Mouse (Mus musculus): ENCODE measurements around the gene Zfp652. TPM values are rescaled to one million over a fixed set of nuclear protein-coding genes. Genes with fewer than 3 reads are reported as not detected.
"Not testable (repeated sequence)": the region's sequence is repeated elsewhere in the genome, so short reads cannot be mapped to it uniquely, and the experiment has no call there.

Gene Zfp652
- total RNA-seq (2021), result 10 to 100 TPM; 49.2 to 53.4 TPM
- long read RNA-seq, experiment 1, partial matches to known transcripts, result 1 of 14 reads
- long read RNA-seq, experiment 1, other reads (novel, unspliced or antisense), result 13 of 14 reads
- long read RNA-seq, experiment 2, partial matches to known transcripts, result 0 of 13 reads
- long read RNA-seq, experiment 2, other reads (novel, unspliced or antisense), result 12 of 13 reads

- DNase-seq (ENCODE audit: low spot score in 2 of 2), result peak; percentile 64 to 74
Observed at GRCm38 (mm10) chr11:95712563-95713224, at the start of gene Zfp652. TSS of gene Zfp652 (plus strand) at chr11:95712673.

GRCm38 (mm10) chr11:95666529-95667149 is 45.8 kb upstream of the Zfp652 start, which contains the start of gene Phb:
TSS of gene Phb (plus strand) at chr11:95666957.
- DNase-seq (ENCODE audit: low spot score in 2 of 2), result peak; percentile 64 to 87

- no peak for DNase-seq (ENCODE audit: low spot score in 2 of 2)
Observed at GRCm38 (mm10) chr11:95667177-95667576, 45.3 kb upstream of the Zfp652 start.

GRCm38 (mm10) chr11:95668086-95668485 is 44.4 kb upstream of the Zfp652 start:
- DNase-seq (ENCODE audit: low spot score in 2 of 2), result not testable (repeated sequence)

- no peak for DNase-seq (ENCODE audit: low spot score in 2 of 2)
Observed at GRCm38 (mm10) chr11:95675498-95675897, 37.0 kb upstream of the Zfp652 start.

- DNase-seq (ENCODE audit: low spot score in 2 of 2), result peak; percentile 48 to 70
Observed at GRCm38 (mm10) chr11:95676307-95676706, 36.2 kb upstream of the Zfp652 start.

GRCm38 (mm10) chr11:95677925-95678701 is 34.4 kb upstream of the Zfp652 start:
- no peak for DNase-seq (ENCODE audit: low spot score in 2 of 2)

GRCm38 (mm10) chr11:95681995-95682601 is 30.4 kb upstream of the Zfp652 start:
- no peak for DNase-seq (ENCODE audit: low spot score in 2 of 2)

GRCm38 (mm10) chr11:95682946-95683345 is 29.5 kb upstream of the Zfp652 start:
- no peak for DNase-seq (ENCODE audit: low spot score in 2 of 2)

- DNase-seq (ENCODE audit: low spot score in 2 of 2), result peak; percentile 60 to 70
Observed at GRCm38 (mm10) chr11:95686031-95686430, 26.4 kb upstream of the Zfp652 start.

GRCm38 (mm10) chr11:95687084-95687656 is 25.3 kb upstream of the Zfp652 start:
- no peak for DNase-seq (ENCODE audit: low spot score in 2 of 2)

GRCm38 (mm10) chr11:95688515-95688914 is 24.0 kb upstream of the Zfp652 start:
- no peak for DNase-seq (ENCODE audit: low spot score in 2 of 2)

GRCm38 (mm10) chr11:95688981-95689380 is 23.5 kb upstream of the Zfp652 start:
- DNase-seq (ENCODE audit: low spot score in 2 of 2), result no peak

- no peak for DNase-seq (ENCODE audit: low spot score in 2 of 2)
Observed at GRCm38 (mm10) chr11:95689544-95689943, 22.9 kb upstream of the Zfp652 start.

- DNase-seq (ENCODE audit: low spot score in 2 of 2), result no peak
Observed at GRCm38 (mm10) chr11:95698541-95698940, 13.9 kb upstream of the Zfp652 start.

- DNase-seq (ENCODE audit: low spot score in 2 of 2), result no peak
Observed at GRCm38 (mm10) chr11:95700778-95701739, 11.4 kb upstream of the Zfp652 start.

GRCm38 (mm10) chr11:95704032-95704969 is 8.2 kb upstream of the Zfp652 start:
- DNase-seq (ENCODE audit: low spot score in 2 of 2), result no peak

GRCm38 (mm10) chr11:95704970-95705330 is 7.5 kb upstream of the Zfp652 start:
- no peak for DNase-seq (ENCODE audit: low spot score in 2 of 2)

All from gastrocnemius, postnatal 4 days (tissue).